Mouse (Mus musculus): ENCODE data around the gene Doxl2. TPM values are rescaled to one million over a fixed set of nuclear protein-coding genes. Genes with fewer than 3 reads are reported as not detected.

Doxl2 gene
- polyA plus RNA-seq, 1 experiment from 2014 or later: not detected

DNA sequence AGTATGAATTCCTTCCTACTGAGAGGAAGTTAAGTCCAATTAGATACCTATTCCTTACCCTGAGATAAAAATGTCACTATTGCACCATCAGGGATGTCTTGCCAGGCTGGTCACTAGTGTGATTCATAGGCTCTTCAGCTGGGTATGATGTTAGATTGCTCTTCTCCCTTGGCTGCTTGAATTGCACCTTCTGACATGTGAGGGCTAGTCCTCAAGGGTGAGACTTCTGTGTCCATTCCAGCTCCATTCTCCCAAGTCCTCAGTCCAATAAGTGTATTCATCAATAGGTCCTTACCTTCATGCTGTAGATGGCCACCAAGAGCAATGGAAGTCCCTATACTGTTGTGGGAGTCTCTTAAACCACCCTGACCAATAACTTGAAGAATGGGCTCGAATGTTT lies 4.9 kb downstream of the Doxl2 start:
- Histone ChIP-seq H3K4me2 (no peak overlapping the region), H3K27me3 (replicated peaks) (no peaks in the 10 kb centered on the region), H3K36me3 (no peaks in the 10 kb centered on the region), H3K4me3 (replicated peaks) (no peak overlapping the region), H3K4me1 (no peaks in the 10 kb centered on the region), H3K9ac (no peak overlapping the region), H3K27ac (no peak overlapping the region), H3K9me3 (no peaks in the 10 kb centered on the region)
- ATAC-seq (ENCODE audit: insufficient read depth, low FRiP score, low read depth): no peak
- 48% methylated on average over 1 of the region's 1 CpGs for WGBS

- Histone ChIP-seq H3K9ac (no peak overlapping the region), H3K4me3 (replicated peaks) (no peak overlapping the region), H3K27ac (no peak overlapping the region), H3K36me3 (no peaks in the 10 kb centered on the region), H3K27me3 (replicated peaks) (no peaks in the 10 kb centered on the region), H3K9me3 (no peaks in the 10 kb centered on the region), H3K4me2 (no peak overlapping the region), H3K4me1 (no peaks in the 10 kb centered on the region)
- ATAC-seq (ENCODE audit: insufficient read depth, low FRiP score, low read depth): no peak
- WGBS: 75% methylated on average over 3 of the region's 3 CpGs
Observed at GRCm38 (mm10) chr6:48982305-48982704, 7.5 kb downstream of the Doxl2 start.

- Histone ChIP-seq H3K4me2 (no peak within 1 kb of the TSS), H3K27me3 (replicated peaks) (no peaks in the 10 kb centered on the region), H3K27ac (no peak within 1 kb of the TSS), H3K36me3 (no peaks in the 10 kb centered on the region), H3K4me3 (replicated peaks) (no peak within 1 kb of the TSS), H3K9me3 (no peaks in the 10 kb centered on the region), H3K4me1 (no peaks in the 10 kb centered on the region), H3K9ac (no peak within 1 kb of the TSS)
- no peak for ATAC-seq (ENCODE audit: insufficient read depth, low FRiP score, low read depth)
- 35% methylated on average over 7 of the region's 7 CpGs for WGBS
Observed at GRCm38 (mm10) chr6:48986444-48986990, 11.8 kb downstream of the Doxl2 start, which contains the start of gene Svs1. TSS of gene Svs1 (plus strand) at chr6:48986861.

DNA sequence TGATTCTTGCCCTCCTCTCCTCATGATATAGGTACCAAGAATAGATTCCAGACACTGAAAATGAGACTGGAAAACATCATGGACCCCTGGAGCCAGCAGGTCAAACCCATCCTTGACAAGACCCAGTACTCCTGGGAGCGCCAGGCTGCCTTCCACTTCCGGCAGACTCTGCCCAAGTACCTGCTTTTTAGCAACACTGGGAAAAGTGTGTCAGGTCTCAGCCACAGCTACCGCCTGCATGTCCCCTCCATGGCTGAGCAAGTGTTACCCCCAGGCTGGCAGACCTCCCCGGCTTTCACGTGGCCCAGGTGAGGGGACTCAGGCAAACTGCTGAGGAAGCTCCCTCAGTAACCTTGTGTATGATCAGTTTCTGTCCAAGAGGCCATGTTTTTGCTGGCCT lies 15.2 kb downstream of the Doxl2 start:
- Histone ChIP-seq H3K4me3 (replicated peaks) (no peak overlapping the region), H3K27me3 (replicated peaks) (no peaks in the 10 kb centered on the region), H3K36me3 (no peaks in the 10 kb centered on the region), H3K9ac (no peak overlapping the region), H3K27ac (no peak overlapping the region), H3K4me1 (no peaks in the 10 kb centered on the region), H3K4me2 (no peak overlapping the region), H3K9me3 (no peaks in the 10 kb centered on the region)
- WGBS: 90% methylated on average over 5 of the region's 5 CpGs
- no peak for ATAC-seq (ENCODE audit: insufficient read depth, low FRiP score, low read depth)

DNA sequence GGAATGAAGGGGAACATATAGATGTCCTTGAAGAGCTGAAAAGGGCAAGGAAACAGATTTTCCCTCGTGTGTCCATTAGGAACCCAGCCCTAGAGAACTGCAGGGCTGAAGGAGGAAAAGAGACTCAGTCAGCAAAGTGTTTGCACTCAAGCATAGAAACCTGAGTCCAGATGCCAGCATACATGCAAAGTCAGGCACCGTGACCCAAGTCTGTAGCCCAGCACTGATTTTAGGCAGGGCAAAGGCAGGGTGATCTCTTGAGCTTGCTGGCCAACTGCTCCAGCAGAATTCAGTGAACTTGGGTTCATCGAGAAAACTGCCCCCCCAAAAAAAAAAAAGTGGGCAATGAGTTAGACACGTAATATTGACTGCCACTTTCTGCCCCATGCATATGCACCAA lies 17.2 kb downstream of the Doxl2 start:
- H3K4me3 ChIP-seq (replicated peaks): no peak overlapping the region
- no peaks in the 10 kb centered on the region for H3K4me1 ChIP-seq
- H3K9me3 ChIP-seq: no peaks in the 10 kb centered on the region
- no peak overlapping the region for H3K4me2 ChIP-seq
- no peaks in the 10 kb centered on the region for H3K36me3 ChIP-seq
- no peaks in the 10 kb centered on the region for H3K27me3 ChIP-seq (replicated peaks)
- ATAC-seq (ENCODE audit: insufficient read depth, low FRiP score, low read depth): no peak
- 75% methylated on average over 4 of the region's 4 CpGs for WGBS
- no peak overlapping the region for H3K9ac ChIP-seq
- H3K27ac ChIP-seq: no peak overlapping the region

DNA sequence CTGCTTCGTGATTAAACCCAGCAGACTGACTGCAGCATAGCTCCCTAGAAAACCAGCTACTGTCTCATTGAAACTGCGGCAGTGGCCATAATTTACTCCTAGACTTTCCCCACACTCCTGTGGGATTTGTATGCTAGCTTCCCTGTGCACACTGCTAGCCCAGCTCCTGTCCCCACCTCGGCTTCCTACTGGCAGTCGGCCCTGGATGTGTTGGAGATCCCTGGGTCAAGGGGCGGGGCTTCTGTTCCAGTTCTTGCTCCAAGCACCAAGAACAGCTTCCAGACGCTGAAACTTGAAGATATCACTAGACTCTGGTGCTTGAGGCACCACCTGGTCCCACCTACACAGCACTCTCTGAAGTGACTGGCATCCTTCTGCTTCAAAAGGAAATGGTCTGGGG lies 23.4 kb downstream of the Doxl2 start:
- ATAC-seq (ENCODE audit: insufficient read depth, low FRiP score, low read depth): no peak
- 57% methylated on average over 6 of the region's 6 CpGs for WGBS

GRCm38 (mm10) chr6:48998796-48999195 lies 24.0 kb downstream of the Doxl2 start:
- Histone ChIP-seq H3K4me1 (no peaks in the 10 kb centered on the region), H3K4me2 (no peak overlapping the region), H3K9me3 (no peaks in the 10 kb centered on the region), H3K36me3 (no peaks in the 10 kb centered on the region), H3K9ac (no peak overlapping the region), H3K27me3 (replicated peaks) (no peaks in the 10 kb centered on the region), H3K27ac (no peak overlapping the region), H3K4me3 (replicated peaks) (no peak overlapping the region)
- WGBS: 86% methylated on average over 4 of the region's 4 CpGs
- ATAC-seq (ENCODE audit: insufficient read depth, low FRiP score, low read depth): no peak

More for the DNA sequence above, 23.4 kb downstream of the Doxl2 start:
- Histone ChIP-seq H3K4me1 (no peaks in the 10 kb centered on the region), H3K27ac (no peak overlapping the region), H3K9ac (no peak overlapping the region), H3K4me3 (replicated peaks) (no peak overlapping the region), H3K27me3 (replicated peaks) (no peaks in the 10 kb centered on the region), H3K36me3 (no peaks in the 10 kb centered on the region), H3K9me3 (no peaks in the 10 kb centered on the region), H3K4me2 (no peak overlapping the region)

GRCm38 (mm10) chr6:49003381-49003780 lies 28.6 kb downstream of the Doxl2 start:
- Histone ChIP-seq H3K36me3 (no peaks in the 10 kb centered on the region), H3K9me3 (no peaks in the 10 kb centered on the region), H3K4me2 (no peak overlapping the region), H3K27me3 (replicated peaks) (no peaks in the 10 kb centered on the region), H3K4me3 (replicated peaks) (no peak overlapping the region), H3K9ac (no peak overlapping the region), H3K4me1 (no peaks in the 10 kb centered on the region), H3K27ac (no peak overlapping the region)
- WGBS: 32% methylated on average over 4 of the region's 4 CpGs
- ATAC-seq (ENCODE audit: insufficient read depth, low FRiP score, low read depth): no peak

DNA sequence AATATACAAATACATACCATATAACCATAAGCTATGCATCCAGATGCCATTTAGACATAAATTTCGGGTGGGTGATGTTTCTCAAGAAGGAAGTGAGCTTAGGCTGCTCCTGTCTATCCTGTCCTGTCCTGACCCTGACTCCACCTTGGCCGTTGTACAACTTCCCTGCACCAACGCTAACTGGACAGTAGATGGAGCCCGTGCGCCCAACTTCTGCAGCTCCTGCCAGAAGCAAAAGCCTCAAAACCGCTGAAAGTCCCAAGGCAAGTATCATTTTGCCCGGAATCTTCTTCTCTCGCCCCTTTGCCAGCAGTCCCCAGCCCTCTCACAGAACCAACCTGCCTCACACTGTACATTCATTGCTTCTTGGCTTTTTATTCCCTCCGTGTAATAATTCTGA lies 33.2 kb downstream of the Doxl2 start:
- no peak overlapping the region for H3K27ac ChIP-seq
- H3K27me3 ChIP-seq (replicated peaks): no peaks in the 10 kb centered on the region
- 1% methylated on average over 9 of the region's 9 CpGs for WGBS
- no peaks in the 10 kb centered on the region for H3K9me3 ChIP-seq
- H3K4me1 ChIP-seq: 0 out of 2 replicates have a peak, but pooled peaks cover 5% of the 10 kb centered on the region
- peak overlapping the region; percentile 41 for H3K4me3 ChIP-seq (replicated peaks)
- peak overlapping the region; percentile 64 for H3K4me2 ChIP-seq
- no peak overlapping the region for H3K9ac ChIP-seq
- no peak for ATAC-seq (ENCODE audit: insufficient read depth, low FRiP score, low read depth)
- H3K36me3 ChIP-seq: no peaks in the 10 kb centered on the region

- no peak overlapping the region for H3K9ac ChIP-seq
- H3K36me3 ChIP-seq: no peaks in the 10 kb centered on the region
- H3K27me3 ChIP-seq (replicated peaks): no peaks in the 10 kb centered on the region
- peak; percentile 43; the same call in 1 of the 2 replicates for ATAC-seq (ENCODE audit: insufficient read depth, low FRiP score, low read depth)
- peak overlapping the region; percentile 41 for H3K4me3 ChIP-seq (replicated peaks)
- H3K4me1 ChIP-seq: 0 out of 2 replicates have a peak, but pooled peaks cover 5% of the 10 kb centered on the region
- 15% methylated on average over 13 of the region's 13 CpGs for WGBS
- H3K9me3 ChIP-seq: no peaks in the 10 kb centered on the region
- H3K4me2 ChIP-seq: peak overlapping the region; percentile 64
- no peak overlapping the region for H3K27ac ChIP-seq
Observed at GRCm38 (mm10) chr6:49008420-49009160, 33.8 kb downstream of the Doxl2 start.

GRCm38 (mm10) chr6:49009161-49009555 lies 34.4 kb downstream of the Doxl2 start:
- H3K27me3 ChIP-seq (replicated peaks): no peaks in the 10 kb centered on the region
- H3K36me3 ChIP-seq: no peaks in the 10 kb centered on the region
- H3K9me3 ChIP-seq: no peaks in the 10 kb centered on the region
- no peak overlapping the region for H3K9ac ChIP-seq
- H3K4me2 ChIP-seq: peak overlapping the region; percentile 64
- 0 out of 2 replicates have a peak, but pooled peaks cover 5% of the 10 kb centered on the region for H3K4me1 ChIP-seq
- ATAC-seq (ENCODE audit: insufficient read depth, low FRiP score, low read depth): no peak
- no peak overlapping the region for H3K27ac ChIP-seq
- 27% methylated on average over 7 of the region's 7 CpGs for WGBS
- 0 out of 2 replicates have a peak overlapping the region, but pooled peaks have one; percentile 41 for H3K4me3 ChIP-seq (replicated peaks)

DNA sequence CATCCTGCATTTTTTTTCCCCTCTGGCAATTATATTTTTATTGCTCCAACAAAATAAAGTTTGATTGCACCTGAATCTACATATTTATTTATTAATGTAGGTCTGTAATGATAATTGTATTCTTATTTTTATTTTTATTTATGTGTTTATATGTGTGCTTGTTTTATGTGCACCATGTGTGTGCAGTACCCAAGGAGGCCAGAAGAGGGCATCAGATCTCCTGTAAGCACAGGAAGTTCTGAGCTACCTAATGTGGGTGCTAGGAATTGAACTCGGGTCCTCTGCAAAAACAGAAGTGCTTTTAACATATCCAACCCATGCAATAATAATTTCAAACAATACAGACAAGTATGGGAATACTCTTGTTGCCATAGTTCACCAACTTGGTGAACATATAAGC lies 34.9 kb downstream of the Doxl2 start:
- Histone ChIP-seq H3K4me3 (replicated peaks) (no peak overlapping the region), H3K27ac (no peak overlapping the region), H3K27me3 (replicated peaks) (no peaks in the 10 kb centered on the region), H3K4me1 (0 out of 2 replicates have a peak, but pooled peaks cover 5% of the 10 kb centered on the region), H3K4me2 (no peak overlapping the region), H3K9ac (no peak overlapping the region), H3K36me3 (no peaks in the 10 kb centered on the region), H3K9me3 (no peaks in the 10 kb centered on the region)
- ATAC-seq (ENCODE audit: insufficient read depth, low FRiP score, low read depth): no peak
- 86% methylated on average over 1 of the region's 1 CpGs for WGBS
